Mouse (Mus musculus): ENCODE results near the gene Nol9. TPM values are rescaled to one million over a fixed set of nuclear protein-coding genes. Genes with fewer than 3 reads are reported as not detected.

The Nol9 gene
- polyA plus RNA-seq, 1 experiment from 2014 or later, result 30.3 TPM

- Histone ChIP-seq H3K4me1 (peaks cover 30% of the 10 kb centered on the region), H3K4me3 (no peak overlapping the region), H3K9me3 (no peaks in the 10 kb centered on the region), H3K36me3 (peaks cover 36% of the 10 kb centered on the region), H3K27ac (0 out of 2 replicates have a peak overlapping the region, but pooled peaks have one; percentile 22), H3K4me2 (no peak overlapping the region), H3K27me3 (no peaks in the 10 kb centered on the region), H3K9ac (no peak overlapping the region)
- ATAC-seq (ENCODE audit: insufficient number of reproducible peaks, low FRiP score, low TSS enrichment, low read depth), result no peak
- 73% methylated on average over 11 of the region's 11 CpGs for WGBS
These were observed 61.4 kb downstream of the Nol9 start for GRCm38 (mm10) chr4:152100541-152100940.

GRCm38 (mm10) chr4:152101081-152101653, 62.0 kb downstream of the Nol9 start:
- H3K4me3 ChIP-seq, result no peak overlapping the region
- no peak overlapping the region for H3K4me2 ChIP-seq
- no peak for ATAC-seq (ENCODE audit: insufficient number of reproducible peaks, low FRiP score, low TSS enrichment, low read depth)
- 0 out of 2 replicates have a peak overlapping the region, but pooled peaks have one; percentile 22 for H3K27ac ChIP-seq
- 71% methylated on average over 7 of the region's 7 CpGs for WGBS
- H3K9me3 ChIP-seq, result no peaks in the 10 kb centered on the region
- no peak overlapping the region for H3K9ac ChIP-seq
- H3K4me1 ChIP-seq, result peaks cover 26% of the 10 kb centered on the region
- H3K27me3 ChIP-seq, result no peaks in the 10 kb centered on the region
- H3K36me3 ChIP-seq, result peaks cover 42% of the 10 kb centered on the region

GRCm38 (mm10) chr4:152101921-152102320, 62.8 kb downstream of the Nol9 start:
- H3K4me3 ChIP-seq, result no peak overlapping the region
- WGBS, result 96% methylated on average over 16 of the region's 16 CpGs
- H3K27ac ChIP-seq, result no peak overlapping the region
- H3K9me3 ChIP-seq, result no peaks in the 10 kb centered on the region
- peaks cover 21% of the 10 kb centered on the region for H3K4me1 ChIP-seq
- H3K9ac ChIP-seq, result no peak overlapping the region
- no peak for ATAC-seq (ENCODE audit: insufficient number of reproducible peaks, low FRiP score, low TSS enrichment, low read depth)
- peaks cover 40% of the 10 kb centered on the region for H3K36me3 ChIP-seq
- H3K4me2 ChIP-seq, result no peak overlapping the region
- H3K27me3 ChIP-seq, result 0 out of 2 replicates have a peak, but pooled peaks cover under 1% of the 10 kb centered on the region

- 0 out of 2 replicates have a peak, but pooled peaks cover 3% of the 10 kb centered on the region for H3K27me3 ChIP-seq
- H3K4me3 ChIP-seq, result no peak overlapping the region
- no peak for ATAC-seq (ENCODE audit: insufficient number of reproducible peaks, low FRiP score, low TSS enrichment, low read depth)
- 40% methylated on average over 7 of the region's 7 CpGs for WGBS
- H3K27ac ChIP-seq, result no peak overlapping the region
- peaks cover 26% of the 10 kb centered on the region for H3K4me1 ChIP-seq
- H3K9me3 ChIP-seq, result no peaks in the 10 kb centered on the region
- H3K4me2 ChIP-seq, result no peak overlapping the region
- H3K9ac ChIP-seq, result no peak overlapping the region
- H3K36me3 ChIP-seq, result peaks cover 40% of the 10 kb centered on the region
These were observed 63.9 kb downstream of the Nol9 start for GRCm38 (mm10) chr4:152103025-152103424.

GRCm38 (mm10) chr4:152106746-152107145, 67.6 kb downstream of the Nol9 start:
- no peak overlapping the region for H3K4me3 ChIP-seq
- 61% methylated on average over 9 of the region's 9 CpGs for WGBS
- H3K27ac ChIP-seq, result no peak overlapping the region
- ATAC-seq (ENCODE audit: insufficient number of reproducible peaks, low FRiP score, low TSS enrichment, low read depth), result no peak
- 0 out of 2 replicates have a peak, but pooled peaks cover 3% of the 10 kb centered on the region for H3K27me3 ChIP-seq
- no peak overlapping the region for H3K4me2 ChIP-seq
- no peak overlapping the region for H3K9ac ChIP-seq
- no peaks in the 10 kb centered on the region for H3K9me3 ChIP-seq
- peaks cover 71% of the 10 kb centered on the region for H3K36me3 ChIP-seq
- peaks cover 19% of the 10 kb centered on the region for H3K4me1 ChIP-seq

- peak overlapping the region; percentile 80 for H3K27ac ChIP-seq
- H3K9me3 ChIP-seq, result no peaks in the 10 kb centered on the region
- no peak overlapping the region for H3K9ac ChIP-seq
- peak overlapping the region; percentile 66 for H3K4me2 ChIP-seq
- peak; percentile 79 for ATAC-seq (ENCODE audit: insufficient number of reproducible peaks, low FRiP score, low TSS enrichment, low read depth)
- peak overlapping the region; percentile 34 for H3K4me3 ChIP-seq
- H3K36me3 ChIP-seq, result peaks cover 71% of the 10 kb centered on the region
- 0 out of 2 replicates have a peak, but pooled peaks cover 3% of the 10 kb centered on the region for H3K27me3 ChIP-seq
- 11% methylated on average over 24 of the region's 24 CpGs for WGBS
- H3K4me1 ChIP-seq, result peaks cover 19% of the 10 kb centered on the region
These were observed 68.4 kb downstream of the Nol9 start for GRCm38 (mm10) chr4:152107493-152107892.

- Histone ChIP-seq H3K9ac (no peak overlapping the region), H3K36me3 (peaks cover 71% of the 10 kb centered on the region), H3K27me3 (0 out of 2 replicates have a peak, but pooled peaks cover 3% of the 10 kb centered on the region), H3K4me2 (peak overlapping the region; percentile 66), H3K4me3 (peak overlapping the region; percentile 34), H3K9me3 (no peaks in the 10 kb centered on the region), H3K27ac (peak overlapping the region; percentile 80), H3K4me1 (peaks cover 19% of the 10 kb centered on the region)
- ATAC-seq (ENCODE audit: insufficient number of reproducible peaks, low FRiP score, low TSS enrichment, low read depth), result peak; percentile 86
- WGBS, result 17% methylated on average over 30 of the region's 30 CpGs
These were observed 68.9 kb downstream of the Nol9 start for GRCm38 (mm10) chr4:152107971-152108509.

GRCm38 (mm10) chr4:152108673-152109072, 69.6 kb downstream of the Nol9 start:
- WGBS, result 83% methylated on average over 5 of the region's 5 CpGs
- Histone ChIP-seq H3K36me3 (peaks cover 71% of the 10 kb centered on the region), H3K9ac (no peak overlapping the region), H3K27me3 (peaks cover 3% of the 10 kb centered on the region; the same call in 1 of the 2 replicates), H3K4me3 (no peak overlapping the region), H3K9me3 (no peaks in the 10 kb centered on the region), H3K27ac (no peak overlapping the region), H3K4me1 (peaks cover 19% of the 10 kb centered on the region), H3K4me2 (no peak overlapping the region)
- no peak for ATAC-seq (ENCODE audit: insufficient number of reproducible peaks, low FRiP score, low TSS enrichment, low read depth)

GRCm38 (mm10) chr4:152109509-152109908, 70.4 kb downstream of the Nol9 start:
- ATAC-seq (ENCODE audit: insufficient number of reproducible peaks, low FRiP score, low TSS enrichment, low read depth), result no peak
- peaks cover 12% of the 10 kb centered on the region for H3K27me3 ChIP-seq
- H3K4me2 ChIP-seq, result no peak overlapping the region
- no peaks in the 10 kb centered on the region for H3K9me3 ChIP-seq
- peaks cover 19% of the 10 kb centered on the region for H3K4me1 ChIP-seq
- no peak overlapping the region for H3K4me3 ChIP-seq
- 82% methylated on average over 3 of the region's 3 CpGs for WGBS
- peaks cover 71% of the 10 kb centered on the region for H3K36me3 ChIP-seq
- no peak overlapping the region for H3K9ac ChIP-seq
- no peak overlapping the region for H3K27ac ChIP-seq

GRCm38 (mm10) chr4:152110689-152111088, 71.6 kb downstream of the Nol9 start:
- H3K4me3 ChIP-seq, result no peak overlapping the region
- ATAC-seq (ENCODE audit: insufficient number of reproducible peaks, low FRiP score, low TSS enrichment, low read depth), result no peak
- no peak overlapping the region for H3K27ac ChIP-seq
- no peaks in the 10 kb centered on the region for H3K9me3 ChIP-seq
- peaks cover 23% of the 10 kb centered on the region for H3K4me1 ChIP-seq
- no peak overlapping the region for H3K4me2 ChIP-seq
- H3K9ac ChIP-seq, result no peak overlapping the region
- WGBS, result 81% methylated on average over 4 of the region's 4 CpGs
- H3K36me3 ChIP-seq, result peaks cover 72% of the 10 kb centered on the region
- peaks cover 24% of the 10 kb centered on the region for H3K27me3 ChIP-seq
